Mouse (Mus musculus): ENCODE results near the gene Acot13.

- TF ChIP-seq POLR2A (IDR thresholded peaks at IDR 0.05; ENCODE audit: extremely low read depth, insufficient read depth, low read length) (no peak), CTCF (IDR thresholded peaks at IDR 0.05; ENCODE audit: low read depth, low read length) (no peak)
Observed at GRCm38 (mm10) chr13:24880208-24880607, 48.9 kb upstream of the Acot13 start.
